Mouse (Mus musculus) heart, postnatal 25 days (tissue): ENCODE measurements around the gene Akt1. TPM values are rescaled to one million over a fixed set of nuclear protein-coding genes. Genes with fewer than 3 reads are reported as not detected.

ENCODE experiments used
- DNase-seq: peaks from one replicate; pipeline ENCODE4 v3.0.0; 2022; ENCODE audit warnings: low spot score
- intact Hi-C: fragments of 180-260 bp; cut with DNase I; formaldehyde crosslinking; loops from one replicate; pipeline ENCODE4 v1.15.1; 2025
- total RNA-seq, 2 experiments: library from RNA; stranded (reverse); gene quantifications; 2 replicates each; pipeline ENCODE4 v1.2.3; 2021

Gene Akt1
- total RNA-seq, 2 experiments from 2014 or later: 206 to 215 TPM

DNA sequence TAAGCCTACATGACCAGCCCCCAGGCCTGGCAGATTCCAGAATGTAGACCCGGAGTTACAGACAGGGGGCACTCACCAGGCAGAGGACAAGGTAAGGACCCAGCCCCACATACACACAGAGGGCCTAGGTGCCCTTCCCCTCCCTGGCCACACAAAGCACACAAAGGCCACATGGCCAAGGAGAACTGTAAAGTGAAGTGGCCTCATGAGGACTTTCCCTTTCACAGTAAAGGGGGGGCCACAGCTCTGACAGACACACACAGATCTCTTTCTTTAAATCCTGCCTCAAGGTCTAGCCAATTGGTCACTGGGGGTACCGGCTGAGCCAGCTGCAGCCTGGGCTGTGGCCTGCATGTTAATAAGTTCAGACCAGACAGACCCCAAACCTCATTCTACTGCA, 10.6 kb downstream of the Akt1 start:
- no peak for DNase-seq
- intact Hi-C loops: no loop called here

DNA sequence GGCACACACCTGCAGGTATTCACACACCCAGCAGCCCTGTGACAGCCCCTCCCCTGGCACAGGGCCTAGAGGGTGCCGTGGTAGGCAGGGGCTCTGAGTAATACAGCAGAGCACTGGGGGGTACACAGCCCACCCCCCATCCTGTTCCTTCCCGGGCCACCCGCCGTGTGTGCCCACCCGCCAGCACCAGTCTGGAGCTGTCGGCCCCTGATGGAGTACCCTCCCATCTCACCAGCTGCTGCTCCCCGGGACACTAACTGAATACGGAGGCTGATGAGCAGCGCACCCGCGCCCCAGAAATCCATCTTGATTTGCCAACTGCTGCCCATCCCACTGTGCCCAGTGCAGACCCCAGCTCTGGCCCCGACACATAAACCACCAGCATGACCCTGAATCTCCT, 11.0 kb downstream of the Akt1 start:
- intact Hi-C loops: no loop called here
- no peak for DNase-seq

DNA sequence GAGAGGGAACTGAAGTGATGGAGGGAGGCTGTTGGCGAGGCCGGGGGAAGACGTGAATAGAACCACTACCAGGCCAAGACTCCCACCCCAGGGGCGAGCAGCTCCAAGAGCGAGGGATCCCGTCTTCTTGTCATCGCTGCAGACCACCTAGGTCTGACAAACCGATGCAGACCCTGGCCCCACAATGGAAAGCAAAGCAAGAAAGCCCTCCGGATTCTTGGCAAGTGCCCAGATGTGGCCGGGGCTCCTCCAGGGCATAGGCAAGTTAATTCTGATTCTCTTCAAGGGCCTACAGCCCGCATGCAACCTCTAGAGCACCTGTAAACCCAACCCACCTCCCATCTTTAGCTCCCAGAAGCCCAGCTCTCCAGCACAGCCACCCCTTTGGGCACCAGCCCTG, 11.4 kb downstream of the Akt1 start:
- DNase-seq: no peak
- intact Hi-C loops: no loop called here

DNA sequence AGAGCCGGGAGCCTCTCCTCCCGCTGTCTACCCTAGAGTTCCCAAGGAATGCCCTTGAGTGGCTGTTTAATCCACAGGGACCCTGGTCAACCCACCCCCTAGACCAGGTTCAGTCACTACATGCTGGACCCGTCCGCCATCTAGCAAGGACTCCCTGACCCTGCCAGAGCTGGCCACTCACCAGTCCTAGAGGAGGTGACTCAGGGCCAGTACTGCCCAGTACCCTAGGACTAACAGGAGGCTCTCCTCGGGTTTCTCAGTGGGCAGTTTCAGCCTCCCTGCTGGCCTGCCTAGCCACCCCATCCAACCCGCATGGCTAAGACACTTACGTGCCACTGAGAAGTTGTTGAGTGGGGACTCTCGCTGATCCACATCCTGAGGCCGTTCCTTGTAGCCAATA, 12.8 kb downstream of the Akt1 start:
- intact Hi-C loops: no loop called here
- no peak for DNase-seq

DNA sequence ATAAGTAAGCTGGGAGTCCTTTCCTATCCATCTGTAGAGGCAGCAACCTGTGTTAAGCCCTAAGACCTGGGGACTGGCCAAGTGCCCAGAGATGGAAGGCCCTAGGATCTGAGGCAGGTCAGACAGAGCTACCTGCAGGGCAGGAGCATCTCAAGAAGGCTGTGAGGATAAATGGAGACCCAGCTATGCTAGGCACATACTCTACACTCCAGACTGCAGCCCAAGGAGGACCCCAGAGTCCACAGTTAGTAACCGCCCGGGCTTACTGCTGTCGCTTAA, 13.4 kb downstream of the Akt1 start:
- no peak for DNase-seq
- intact Hi-C loops: no loop called here

DNA sequence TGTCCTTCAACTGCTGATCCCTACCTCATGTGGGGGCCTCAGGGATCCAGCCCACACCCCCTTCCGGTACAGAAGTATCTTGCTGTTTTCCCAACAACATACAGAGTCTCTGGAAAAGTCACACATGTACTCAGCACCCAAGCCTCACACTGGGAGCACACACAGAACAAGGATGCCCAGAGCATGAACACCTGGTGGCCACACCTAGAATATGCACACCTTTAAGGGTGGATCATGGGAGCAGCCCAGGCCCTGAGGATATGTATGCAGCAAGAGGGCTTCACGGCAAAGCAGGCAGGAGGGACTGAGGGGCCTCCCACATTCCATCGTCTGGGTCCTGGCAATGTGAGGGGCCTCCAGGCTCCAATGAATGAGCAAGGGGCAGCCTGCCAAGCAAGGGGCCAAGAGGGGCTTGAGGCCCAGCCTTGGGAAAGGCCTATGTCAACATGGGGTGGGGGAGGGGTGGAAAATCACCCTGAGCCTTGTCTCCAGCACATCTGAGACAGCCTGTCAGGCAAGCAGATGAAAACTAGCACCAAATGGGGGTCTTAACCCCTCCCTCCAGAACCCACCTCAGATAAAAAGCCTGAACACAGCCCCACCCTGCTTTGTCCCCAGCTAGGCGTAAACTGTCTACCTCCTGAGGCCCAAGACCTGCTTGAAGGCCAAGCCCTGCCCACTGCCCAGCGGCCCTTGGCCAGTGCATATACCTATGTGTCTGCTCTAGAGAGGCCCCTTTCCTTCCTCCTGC, 13.9 kb downstream of the Akt1 start:
- DNase-seq: no peak
- intact Hi-C loops: no loop called here

DNA sequence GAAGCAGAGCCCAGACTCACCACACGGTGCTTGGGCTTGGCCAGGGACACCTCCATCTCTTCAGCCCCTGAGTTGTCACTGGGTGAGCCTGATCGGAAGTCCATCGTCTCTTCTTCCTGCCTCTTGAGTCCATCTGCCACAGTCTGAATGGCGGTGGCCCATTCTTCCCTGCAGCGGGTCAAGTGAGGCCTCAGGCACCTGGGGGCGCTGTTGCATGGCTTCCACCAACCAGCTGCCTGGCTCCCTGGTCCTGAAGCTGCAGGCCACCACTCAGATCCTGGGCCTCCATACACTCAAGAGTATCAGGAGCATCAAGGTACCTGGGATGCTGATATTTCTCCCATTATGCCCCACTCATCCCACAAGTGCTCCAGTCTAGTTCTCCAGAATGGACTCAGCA, 15.6 kb downstream of the Akt1 start:
- intact Hi-C loops: loop anchor here (2.0 kb wide), 1 partner anchor 16 kb away; the partner anchor contains the start of gene Akt1
- no peak for DNase-seq

DNA sequence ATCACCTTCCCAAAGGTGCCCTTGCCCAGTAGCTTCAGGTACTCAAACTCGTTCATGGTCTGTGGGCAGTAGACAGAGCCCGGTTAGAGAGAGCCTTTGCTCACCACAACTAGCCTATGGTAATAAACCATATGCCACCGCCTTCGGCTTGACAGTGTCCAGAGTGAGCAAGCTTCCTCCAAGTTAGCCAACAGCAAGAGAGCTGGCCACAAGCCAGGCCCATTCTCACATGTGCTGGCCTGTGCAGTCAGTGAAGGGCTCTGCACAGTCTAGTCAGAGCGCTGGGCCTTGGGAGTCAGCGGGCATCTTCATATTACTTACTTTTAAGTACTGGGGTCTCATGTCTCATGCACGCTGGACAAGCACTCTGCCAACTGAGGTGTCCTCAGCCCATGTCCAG, 16.1 kb downstream of the Akt1 start:
- intact Hi-C loops: loop anchor here (2.0 kb wide), 1 partner anchor 16 kb away; the partner anchor contains the start of gene Akt1
- DNase-seq: no peak

DNA sequence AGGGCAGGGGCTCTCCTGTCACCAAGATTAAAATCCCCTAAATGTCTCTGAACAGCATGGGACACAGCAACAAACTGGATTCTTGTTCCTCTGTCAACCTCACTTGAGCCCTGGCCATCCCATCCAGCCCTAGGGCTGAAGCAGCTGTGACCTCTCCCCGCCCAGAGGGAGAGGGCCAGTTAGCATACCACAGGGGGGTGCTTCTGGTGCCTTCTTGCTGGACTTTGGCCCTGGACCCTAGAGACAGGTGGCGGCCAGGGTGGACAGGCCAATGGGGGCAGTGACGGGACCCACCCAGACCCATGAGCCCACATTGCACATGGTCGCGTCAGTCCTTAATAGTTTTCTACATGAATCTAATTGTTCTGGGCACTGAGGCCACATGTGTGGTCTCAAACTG, 20.6 kb downstream of the Akt1 start:
- no peak for DNase-seq
- intact Hi-C loops: no loop called here

DNA sequence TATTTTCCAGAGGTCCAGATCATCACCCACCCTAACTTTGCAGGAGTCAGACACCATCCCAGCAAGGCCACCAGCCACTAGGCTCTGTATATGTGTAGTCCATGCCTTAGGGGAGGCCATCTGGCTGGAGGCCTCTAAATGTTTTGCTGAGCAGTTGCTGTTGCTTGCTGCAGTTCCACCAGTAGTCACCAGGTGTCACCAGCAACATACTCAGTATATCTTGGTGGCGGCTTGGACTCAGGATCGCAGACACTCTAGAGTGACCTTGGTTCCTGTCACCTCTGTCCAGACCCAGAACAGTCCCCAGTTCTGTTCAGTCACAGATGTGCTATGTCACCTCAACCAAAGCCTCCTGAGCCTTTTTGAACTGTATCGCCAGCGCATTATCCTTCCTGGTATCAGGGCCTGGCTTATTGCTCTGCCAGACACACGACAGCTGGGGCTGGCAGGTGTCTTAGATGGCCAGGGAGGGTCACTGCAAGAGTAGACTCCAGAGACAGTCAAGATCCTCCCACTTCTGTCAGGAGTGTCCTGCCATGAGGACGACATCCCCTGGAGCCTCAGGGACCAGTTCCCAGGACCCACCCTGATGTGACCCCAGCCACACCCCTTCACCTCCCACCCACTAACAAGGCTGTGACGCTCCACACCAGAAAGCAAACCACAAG, 21.4 kb downstream of the Akt1 start:
- intact Hi-C loops: loop anchor here (1.0 kb wide), 1 partner anchor 54 kb away; no protein-coding TSS in a partner anchor
- DNase-seq: peak; percentile 61

DNA sequence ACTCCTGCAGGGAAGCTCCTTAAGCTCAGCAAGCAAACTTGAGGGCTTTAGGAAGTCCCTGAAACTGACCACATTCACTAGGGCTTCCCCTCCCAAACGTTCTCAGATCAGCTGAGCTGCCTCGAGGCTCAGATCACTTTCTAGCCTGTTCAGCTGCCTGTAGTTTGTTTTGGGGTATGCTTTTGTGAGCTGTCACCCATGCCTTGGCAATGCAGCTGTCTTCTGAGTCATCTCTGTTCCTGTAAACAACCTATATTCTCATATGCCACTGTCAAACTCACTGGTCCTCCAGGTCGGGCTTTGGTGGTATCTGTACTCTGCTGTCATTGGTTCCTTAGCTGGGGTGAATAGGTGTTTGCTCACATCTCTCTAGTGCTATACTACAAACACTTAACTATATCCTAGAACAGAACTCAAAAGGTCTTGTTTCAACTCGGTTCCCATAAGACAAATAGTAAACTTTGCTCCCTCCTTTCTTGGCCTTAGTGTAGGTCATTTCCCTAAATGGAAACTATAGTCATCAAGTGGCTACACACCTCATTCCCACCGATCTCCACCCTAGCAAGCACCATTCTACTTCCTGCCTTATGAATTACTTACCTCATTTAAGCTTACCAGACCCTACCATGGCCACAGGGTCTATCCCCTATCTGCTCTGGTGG, 22.8 kb downstream of the Akt1 start:
- no peak for DNase-seq
- intact Hi-C loops: no loop called here

DNA sequence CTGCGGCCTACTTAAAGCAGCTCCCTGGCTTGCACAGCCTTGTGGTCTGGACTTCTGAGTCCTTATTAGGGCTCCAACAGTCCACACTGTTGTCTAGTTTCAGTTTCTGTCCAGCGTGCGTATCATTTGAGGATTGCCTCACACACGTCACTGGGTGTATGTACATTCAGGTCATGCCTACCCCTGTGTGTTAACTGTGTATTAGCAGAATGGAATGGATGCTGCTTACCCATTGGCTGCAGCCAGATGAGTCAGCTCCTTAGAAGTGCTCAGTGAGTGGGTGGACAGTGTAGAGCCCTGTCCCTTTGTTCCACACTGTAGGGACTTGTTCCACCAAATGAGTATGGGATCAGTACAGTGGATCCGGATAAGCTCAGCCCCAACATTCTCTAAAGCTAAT, 26.6 kb downstream of the Akt1 start:
- DNase-seq: no peak
- intact Hi-C loops: no loop called here

DNA sequence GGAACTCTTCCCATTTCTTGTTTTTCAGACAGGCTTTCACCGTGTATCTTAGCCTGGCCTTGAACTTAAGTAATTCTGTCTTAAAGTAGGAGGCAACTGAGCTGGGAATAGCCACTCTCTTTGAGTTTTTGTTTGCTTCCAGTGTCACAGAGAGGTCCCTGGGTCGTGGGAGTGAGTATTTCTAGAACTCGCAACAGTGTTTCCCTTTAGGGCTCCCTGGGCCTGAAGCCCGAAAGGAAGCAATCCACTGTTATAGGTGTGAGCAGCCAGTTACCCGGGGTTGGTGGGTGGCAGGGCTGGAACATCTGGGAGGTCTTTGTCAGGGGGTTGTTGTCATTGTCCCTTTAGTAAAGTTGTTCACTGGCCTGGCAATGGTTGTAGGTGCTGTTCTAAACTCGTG, 28.5 kb downstream of the Akt1 start:
- intact Hi-C loops: no loop called here
- DNase-seq: no peak

DNA sequence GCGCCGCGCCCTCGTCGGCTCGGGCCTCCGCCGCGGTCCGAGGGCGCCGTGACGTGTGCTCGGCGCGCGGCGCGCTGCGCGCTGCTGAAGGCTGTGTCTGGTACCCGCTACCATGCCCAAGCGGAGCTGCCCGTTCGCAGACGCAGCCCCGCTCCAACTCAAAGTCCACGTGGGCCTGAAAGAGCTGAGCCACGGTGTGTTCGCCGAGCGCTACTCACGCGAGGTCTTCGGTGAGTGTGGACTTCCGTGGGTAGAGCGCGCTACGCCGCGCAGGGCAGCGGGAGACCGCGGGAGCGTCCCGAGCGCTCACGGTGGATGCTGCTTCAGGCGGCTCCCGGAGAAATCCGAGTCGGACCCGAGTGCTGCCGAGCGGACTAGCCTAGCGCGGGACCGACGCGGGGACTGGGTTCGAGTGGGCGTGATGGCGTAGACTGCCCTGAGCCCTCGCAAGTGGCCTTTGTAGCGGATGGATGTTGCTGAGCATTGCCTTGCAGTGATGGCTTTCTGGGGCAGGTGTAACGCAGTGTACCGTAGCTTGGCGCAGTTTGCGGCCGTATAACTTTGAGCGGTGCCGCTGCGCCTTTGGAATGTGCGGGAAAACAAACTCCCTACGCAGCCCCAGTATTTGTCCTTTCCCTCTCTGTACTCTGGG, 29.7 kb downstream of the Akt1 start:
- DNase-seq: no peak

DNA sequence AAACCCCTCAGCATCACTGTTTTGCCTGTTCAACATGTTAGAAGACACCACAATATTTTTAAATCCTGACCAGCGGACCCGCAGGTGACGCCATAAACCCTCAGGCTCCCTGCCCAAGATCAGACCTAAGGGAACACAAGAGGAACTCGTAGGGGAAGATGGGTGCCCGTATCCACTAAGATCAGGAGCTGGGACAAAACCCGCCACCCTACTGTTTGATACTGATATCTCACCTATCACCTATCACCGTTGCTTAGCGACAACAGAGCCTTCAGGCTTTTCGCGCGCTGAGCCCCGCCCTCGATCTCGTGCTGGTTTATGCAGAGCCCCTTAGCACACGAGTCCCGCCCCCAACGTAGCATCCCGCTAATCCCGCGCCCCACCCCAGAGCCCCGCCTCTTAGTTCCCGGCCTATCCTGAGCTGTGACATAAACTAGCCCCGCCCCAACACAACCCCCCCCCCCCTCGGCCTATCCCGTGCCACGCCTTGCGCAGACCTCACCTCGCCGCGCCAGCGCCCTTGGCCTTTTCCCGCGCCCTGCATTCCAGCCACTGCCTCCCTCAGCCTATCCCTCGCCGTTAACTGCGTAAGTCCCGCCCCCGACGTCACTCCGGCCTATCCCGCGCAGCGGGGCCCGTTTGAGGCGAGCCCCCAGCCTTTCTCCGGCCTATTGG, 30.4 kb downstream of the Akt1 start, which contains the start of gene Siva1:
Gene Siva1 (plus strand): TSS at position 500 of the 675 bp plus-strand sequence.
- intact Hi-C loops: no loop called here
- peak; percentile 99 for DNase-seq

More for the DNA sequence above, 29.7 kb downstream of the Akt1 start:
- intact Hi-C loops: no loop called here

DNA sequence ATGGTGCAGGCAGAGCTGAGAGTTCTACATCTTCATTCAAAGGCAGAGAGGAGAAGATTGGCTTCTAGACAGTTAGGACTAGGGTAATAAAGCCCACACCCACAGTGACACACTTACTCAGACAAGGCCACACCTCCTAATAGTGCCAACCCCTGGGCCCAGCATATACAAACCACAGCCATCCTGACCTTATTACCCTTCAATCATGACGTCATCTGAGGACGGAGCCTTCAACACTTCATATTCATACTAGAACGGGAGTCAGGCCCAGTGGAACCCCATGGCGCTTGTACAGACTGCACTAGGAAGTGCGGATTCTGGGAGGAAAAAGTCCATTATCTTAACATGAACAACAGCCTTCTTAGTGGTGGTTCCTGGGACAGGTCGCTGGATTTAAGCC, 31.6 kb downstream of the Akt1 start:
- DNase-seq: no peak
- intact Hi-C loops: no loop called here

DNA sequence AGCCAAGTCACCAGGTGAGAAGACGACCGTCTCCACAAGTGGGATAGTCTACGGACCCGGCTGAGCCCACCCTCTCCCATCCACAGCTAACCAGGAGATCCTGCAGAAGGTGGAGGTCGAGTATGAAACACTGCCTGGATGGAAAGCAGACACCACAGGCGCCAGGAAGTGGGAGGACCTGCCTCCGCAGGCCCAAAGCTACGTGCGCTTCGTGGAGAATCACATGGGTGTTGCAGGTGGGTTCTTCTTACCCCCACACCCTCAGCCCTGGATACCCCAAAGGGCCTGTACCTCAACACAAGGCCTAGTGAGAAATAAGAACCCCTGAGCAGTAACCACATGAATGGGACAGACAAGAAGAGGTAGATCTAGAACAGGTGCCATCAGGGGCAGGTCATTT, 35.2 kb downstream of the Akt1 start:
- DNase-seq: no peak
- intact Hi-C loops: no loop called here

DNA sequence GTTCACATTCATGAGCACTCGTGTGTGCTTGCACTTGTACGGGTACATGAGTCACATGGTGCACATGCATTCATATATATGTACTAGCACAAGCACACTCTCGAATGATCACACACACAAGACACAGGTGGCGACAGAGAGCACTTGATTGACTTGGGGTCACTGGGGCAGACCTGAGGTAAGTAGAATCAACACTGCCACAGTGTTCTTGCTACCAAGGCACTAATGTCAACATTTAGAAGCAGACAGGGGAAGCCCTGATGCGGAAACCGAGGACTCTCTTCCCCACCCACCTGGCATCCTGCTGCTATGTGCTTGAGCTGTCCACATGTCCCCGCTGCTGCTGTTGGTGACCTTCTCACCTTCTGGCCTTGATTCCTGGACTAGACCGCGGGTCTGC, 41.0 kb downstream of the Akt1 start:
- no peak for DNase-seq
- intact Hi-C loops: no loop called here

DNA sequence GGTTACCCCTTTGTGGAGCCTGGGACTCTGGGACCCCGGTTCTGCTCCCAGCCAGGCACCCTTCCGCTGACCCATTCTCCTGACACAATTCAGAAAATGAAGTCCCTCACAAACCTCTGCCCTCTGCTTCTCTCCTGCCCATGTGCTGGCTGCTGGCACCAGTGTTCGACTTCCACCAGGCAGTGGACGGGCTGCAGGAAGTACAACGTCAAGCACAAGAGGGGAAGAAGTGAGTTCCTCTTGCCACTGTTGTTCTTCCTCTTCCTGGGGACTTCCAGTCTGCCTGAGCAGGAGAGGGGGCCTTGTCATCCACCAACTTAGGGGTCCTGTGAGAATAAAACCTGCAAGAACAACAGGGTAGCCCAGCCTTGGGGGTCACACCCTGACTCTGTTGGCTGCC, 41.8 kb downstream of the Akt1 start:
- intact Hi-C loops: no loop called here
- no peak for DNase-seq

DNA sequence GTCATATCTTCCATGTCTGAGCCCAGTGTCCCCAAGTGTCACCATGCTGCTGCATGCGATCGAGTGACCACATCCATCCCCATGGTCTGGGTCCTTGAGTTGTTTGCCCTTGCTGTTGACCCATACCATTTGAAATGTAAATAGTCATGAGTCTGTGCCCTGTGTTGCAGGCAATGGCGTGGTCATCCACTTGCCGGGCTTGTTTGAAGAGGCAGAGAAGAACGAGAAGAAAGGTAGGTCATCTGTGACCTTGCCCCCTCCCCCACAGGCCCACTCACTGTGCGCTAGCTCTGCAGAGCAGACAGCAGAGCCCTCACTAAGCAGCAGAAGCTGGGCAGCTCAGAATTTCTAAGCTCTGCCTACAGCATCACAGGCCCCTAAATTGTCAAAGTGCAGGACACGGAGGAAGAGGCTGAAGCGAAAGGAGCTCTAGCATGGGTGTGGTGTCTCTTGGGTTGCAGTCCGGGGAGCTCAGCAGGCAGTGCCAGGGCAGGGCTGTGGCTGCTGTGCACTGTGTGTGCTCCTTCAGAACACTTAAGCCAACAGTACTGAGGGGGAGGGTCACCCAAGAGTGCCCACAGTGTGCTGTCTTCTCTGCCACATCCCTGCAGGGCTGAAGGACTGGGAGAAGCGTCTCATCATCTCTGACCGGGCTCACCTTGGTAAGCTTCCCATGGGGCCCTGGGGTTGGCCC, 42.5 kb downstream of the Akt1 start:
- intact Hi-C loops: no loop called here

More for the DNA sequence above, 42.5 kb downstream of the Akt1 start:
- no peak for DNase-seq
